Mouse (Mus musculus): Measurements from ENCODE around the gene Cel.
A peak's percentile ranks its signal among the peaks of the same experiment; 100 is the strongest.

- peak; percentile 89 for TF ChIP-seq CTCF (IDR thresholded peaks at IDR 0.05; ENCODE audit: low read depth)
- no peak for TF ChIP-seq EP300 (IDR thresholded peaks at IDR 0.05; ENCODE audit: low read depth)
Observed at GRCm38 (mm10) chr2:28514489-28514888, 48.7 kb downstream of the Cel start.
